Mouse (Mus musculus) thymus, adult 2 months (tissue): ENCODE data around the gene Esrrb.

Experiments
- CTCF ChIP-seq: fragments of 200-500 bp; IDR thresholded peaks from 2 replicates; pipeline ENCODE4 v1.5.1; 2012; ENCODE audit warnings: mild to moderate bottlenecking, control low read depth, low read length, moderate library complexity, borderline replicate concordance; ENCODE audit not compliant: control insufficient read depth, poor library complexity, insufficient read depth; ENCODE audit errors: extremely low read depth
- POLR2A ChIP-seq: fragments of 200-500 bp; IDR thresholded peaks from 2 replicates; pipeline ENCODE4 v1.6.1; 2012; ENCODE audit warnings: mild to moderate bottlenecking, low read length, control low read depth, moderate library complexity; ENCODE audit not compliant: control insufficient read depth, poor library complexity, insufficient read depth; ENCODE audit errors: extremely low read depth

DNA sequence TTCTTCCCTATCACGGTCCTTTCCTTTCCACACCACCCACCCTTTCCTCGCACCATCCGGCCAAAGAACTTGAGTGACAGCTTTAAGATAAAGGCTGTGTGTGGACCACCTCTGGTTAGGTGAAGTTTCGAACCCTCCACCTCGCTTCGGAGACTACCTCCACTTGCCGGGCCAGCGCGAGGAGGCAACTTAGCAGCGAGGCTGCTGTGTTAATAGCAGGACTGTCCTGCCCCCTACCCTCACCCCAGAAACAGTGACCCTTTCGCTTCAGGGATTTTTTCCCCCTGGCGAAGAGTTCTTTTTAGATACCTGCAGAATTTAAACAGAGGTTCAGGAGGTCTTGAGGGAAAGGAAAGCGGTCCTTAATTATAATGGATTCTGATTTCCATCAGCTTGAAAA lies 62.2 kb downstream of the Esrrb start:
- TF ChIP-seq POLR2A, result no peak
- TF ChIP-seq CTCF, result no peak
